In genomic region chr11:97840991-97841661, GRCm38 (mm10) we compare ENCODE assay signal across 8 mouse cellular contexts. TPM values are rescaled to one million over a fixed set of nuclear protein-coding genes. Genes with fewer than 3 reads are reported as not detected.
DNase-seq lines count a peak whose midpoint lies in the region; ATAC-seq and TF ChIP-seq lines count a peak whose summit lies in the region.

No protein-coding gene starts in this region.

- no peaks in the 10 kb centered on the region for H3K9me3 ChIP-seq in liver, embryonic 16.5 days (replicated peaks; ENCODE audit: control insufficient read depth, low read length)

- ATAC-seq in liver, embryonic 16.5 days (ENCODE audit: low read depth): peak; percentile 72
- 0 out of 2 replicates have a peak, but pooled peaks have one; percentile 17 for ATAC-seq in neutrophil, adult 5-6 weeks (ENCODE audit: extremely low read depth, insufficient number of reproducible peaks, low FRiP score, poor library complexity, severe bottlenecking)

- DNase-seq in R1 (ENCODE audit: low read depth, low spot score): peak; percentile 97
- peak; percentile 94 to 98 for DNase-seq in cerebellum, adult 2 months
- DNase-seq in forelimb bud, embryonic 11.5 days (ENCODE audit: low read depth, low spot score): peak; percentile 90
- peak; percentile 65 for DNase-seq in heart, postnatal 4 days
- peak; percentile 90 to 96 for DNase-seq in layer of hippocampus, adult 18-20 months (ENCODE audit: low spot score in 2 of 2)
- DNase-seq in thymus, postnatal 4 days: peak; percentile 67

- H3K9ac ChIP-seq in liver, embryonic 16.5 days (ENCODE audit: low read depth, low read length): peak overlapping the region; percentile 50

- 1% methylated on average over 22 of the region's 22 CpGs for WGBS in cerebellum, adult 2 months
- 7% methylated on average over 22 of the region's 22 CpGs for WGBS in liver, embryonic 16.5 days (ENCODE audit: insufficient replicate concordance)

- peak overlapping the region; percentile 82 for H3K4me3 ChIP-seq in cerebellum, adult 2 months (replicated peaks; ENCODE audit: insufficient read depth, low read depth, low read length)
- H3K4me3 ChIP-seq in liver, embryonic 16.5 days (ENCODE audit: low read depth, low read length): peak overlapping the region; percentile 49

- peaks cover 2% of the 10 kb centered on the region; the same call in 1 of the 2 replicates for H3K4me1 ChIP-seq in cerebellum, adult 2 months (ENCODE audit: control insufficient read depth, insufficient read depth, low read length)
- H3K4me1 ChIP-seq in liver, embryonic 16.5 days (ENCODE audit: control insufficient read depth, low read depth, low read length): peaks cover 18% of the 10 kb centered on the region

- H3K4me2 ChIP-seq in liver, embryonic 16.5 days (ENCODE audit: low read depth, low read length): peak overlapping the region; percentile 59

- no peak for TF ChIP-seq CTCF in cerebellum, adult 2 months (IDR thresholded peaks at IDR 0.05; ENCODE audit: borderline replicate concordance, insufficient read depth, low read depth, low read length)

- TF ChIP-seq POLR2A in cerebellum, adult 2 months (IDR thresholded peaks at IDR 0.05; ENCODE audit: borderline replicate concordance, insufficient read depth, low read length): peak; percentile 98

- H3K27ac ChIP-seq in cerebellum, adult 2 months (ENCODE audit: insufficient read depth, low read length): peak overlapping the region; percentile 94
- H3K27ac ChIP-seq in liver, embryonic 16.5 days (ENCODE audit: low read length): no peak overlapping the region; the same call in 1 of the 2 replicates

- H3K27me3 ChIP-seq in cerebellum, adult 2 months (ENCODE audit: control insufficient read depth, insufficient read depth, low read length): no peaks in the 10 kb centered on the region
- H3K27me3 ChIP-seq in liver, embryonic 16.5 days (ENCODE audit: control insufficient read depth, insufficient read depth, low read depth, low read length): no peaks in the 10 kb centered on the region

- H3K36me3 ChIP-seq in liver, embryonic 16.5 days (ENCODE audit: control insufficient read depth, insufficient read depth): no peaks in the 10 kb centered on the region

RNA-seq across cellular contexts. Expression of gene B230217C12Rik, which starts 0.5 kb away (rescaled TPM):
- 117 TPM in 2 replicates for polyA plus RNA-seq in cerebellum, adult 2 months (2012; rRNA removed)
- total RNA-seq in heart, postnatal 4 days (2021): under 1 TPM; 0.77 to 0.79 TPM
- 10 to 100 TPM; 70.8 to 71.5 TPM for total RNA-seq in layer of hippocampus, adult 18-20 months (2021)
- 0.19 and 0.36 TPM in 2 replicates for polyA plus RNA-seq in liver, embryonic 16.5 days (2015; fragmentation: Nextera tagmentation; extraction: Ambion mirVana)
- 0.47 and 1.2 TPM in 2 replicates for total RNA-seq in neutrophil, adult 5-6 weeks (2017)

RNA-seq across cellular contexts. Expression of gene Lasp1, which starts 42.3 kb away (rescaled TPM):
- polyA plus RNA-seq in cerebellum, adult 2 months (2012; rRNA removed): 74.9 and 78.5 TPM in 2 replicates
- 10 to 100 TPM; 73.3 to 74.4 TPM for total RNA-seq in heart, postnatal 4 days (2021)
- total RNA-seq in layer of hippocampus, adult 18-20 months (2021): 100 to 1,000 TPM; 107 to 110 TPM
- 32.3 and 38.3 TPM in 2 replicates for polyA plus RNA-seq in liver, embryonic 16.5 days (2015; fragmentation: Nextera tagmentation; extraction: Ambion mirVana)
- 257 and 315 TPM in 2 replicates for total RNA-seq in neutrophil, adult 5-6 weeks (2017)

RNA-seq across cellular contexts. Expression of gene Fbxo47, which starts 42.8 kb away (rescaled TPM):
- 0.98 and 1.1 TPM in 2 replicates for polyA plus RNA-seq in cerebellum, adult 2 months (2012; rRNA removed)
- total RNA-seq in heart, postnatal 4 days (2021): 1 to 10 TPM in 1 of 2 experiments, under 1 TPM in 1; 0.79 to 1.2 TPM
- 1 to 10 TPM; 1.6 to 2.6 TPM for total RNA-seq in layer of hippocampus, adult 18-20 months (2021)
- 0.39 TPM in 2 replicates for polyA plus RNA-seq in liver, embryonic 16.5 days (2015; fragmentation: Nextera tagmentation; extraction: Ambion mirVana)
- total RNA-seq in neutrophil, adult 5-6 weeks (2017): 1.0 and 2.3 TPM in 2 replicates

RNA-seq across cellular contexts. Expression of gene Rpl23, which starts 58.9 kb away (rescaled TPM):
- polyA plus RNA-seq in cerebellum, adult 2 months (2012; rRNA removed): 234 and 281 TPM in 2 replicates
- 100 to 1,000 TPM; 738 to 764 TPM for total RNA-seq in heart, postnatal 4 days (2021)
- 100 to 1,000 TPM; 367 to 379 TPM for total RNA-seq in layer of hippocampus, adult 18-20 months (2021)
- 232 and 261 TPM in 2 replicates for polyA plus RNA-seq in liver, embryonic 16.5 days (2015; fragmentation: Nextera tagmentation; extraction: Ambion mirVana)
- 1,248 and 1,304 TPM in 2 replicates for total RNA-seq in neutrophil, adult 5-6 weeks (2017)

Comparison
In these comparisons a context has a peak if more than half of its experiments do, and no peak if none do; other contexts are left out.
1. RNA of gene B230217C12Rik, which starts 0.5 kb away (total RNA-seq): 70.8 to 71.5 TPM in layer of hippocampus, adult 18-20 months; 0.77 to 0.79 TPM in heart, postnatal 4 days and 0.47 to 1.2 TPM in neutrophil, adult 5-6 weeks; every median in the first group is over 10 times any median in the second.
2. Peak in every context shown above with its lines, with median percentiles within 50 percentile points of each other: DNase-seq.